Mouse (Mus musculus): ENCODE results near the gene Pgm5. TPM values are rescaled to one million over a fixed set of nuclear protein-coding genes. Genes with fewer than 3 reads are reported as not detected.

Gene Pgm5
- polyA plus RNA-seq, 1 experiment from 2014 or later, result 5.2 TPM

- Histone ChIP-seq H3K9me3 (replicated peaks; ENCODE audit: control insufficient read depth, low read length) (no peaks in the 10 kb centered on the region), H3K4me3 (ENCODE audit: low read length) (no peak overlapping the region), H3K4me1 (ENCODE audit: control insufficient read depth, insufficient read depth, low read length) (peaks cover 35% of the 10 kb centered on the region), H3K27ac (ENCODE audit: low read length) (peak overlapping the region; percentile 70; the same call in 1 of the 2 replicates), H3K4me2 (ENCODE audit: low read depth, low read length) (no peak overlapping the region), H3K27me3 (ENCODE audit: control insufficient read depth, insufficient read depth, low read length) (no peaks in the 10 kb centered on the region), H3K9ac (ENCODE audit: low read length) (no peak overlapping the region; the same call in 1 of the 2 replicates), H3K36me3 (ENCODE audit: control insufficient read depth, insufficient read depth) (0 out of 2 replicates have a peak, but pooled peaks cover 2% of the 10 kb centered on the region)
- 58% methylated on average over 3 of the region's 3 CpGs for WGBS
- ATAC-seq (replicated peaks; ENCODE audit: extremely low read depth, insufficient read depth, low FRiP score), result no peak
Measured at GRCm38 (mm10) chr19:24754440-24754785, 107.2 kb downstream of the Pgm5 start.

GRCm38 (mm10) chr19:24753617-24754439 lies 107.8 kb downstream of the Pgm5 start:
- no peaks in the 10 kb centered on the region for H3K27me3 ChIP-seq (ENCODE audit: control insufficient read depth, insufficient read depth, low read length)
- H3K9me3 ChIP-seq (replicated peaks; ENCODE audit: control insufficient read depth, low read length), result no peaks in the 10 kb centered on the region
- peak overlapping the region; percentile 52 for H3K9ac ChIP-seq (ENCODE audit: low read length)
- peak overlapping the region; percentile 32; the same call in 1 of the 2 replicates for H3K4me2 ChIP-seq (ENCODE audit: low read depth, low read length)
- no peak overlapping the region for H3K4me3 ChIP-seq (ENCODE audit: low read length)
- peaks cover 35% of the 10 kb centered on the region for H3K4me1 ChIP-seq (ENCODE audit: control insufficient read depth, insufficient read depth, low read length)
- peak overlapping the region; percentile 70 for H3K27ac ChIP-seq (ENCODE audit: low read length)
- H3K36me3 ChIP-seq (ENCODE audit: control insufficient read depth, insufficient read depth), result 0 out of 2 replicates have a peak, but pooled peaks cover 2% of the 10 kb centered on the region
- ATAC-seq (replicated peaks; ENCODE audit: extremely low read depth, insufficient read depth, low FRiP score), result peak; percentile 59
- 37% methylated on average over 14 of the region's 14 CpGs for whole genome bisulfite sequencing

- H3K9me3 ChIP-seq (replicated peaks; ENCODE audit: control insufficient read depth, low read length), result no peaks in the 10 kb centered on the region
- peak overlapping the region; percentile 70 for H3K27ac ChIP-seq (ENCODE audit: low read length)
- peak; percentile 57 for ATAC-seq (replicated peaks; ENCODE audit: extremely low read depth, insufficient read depth, low FRiP score)
- H3K27me3 ChIP-seq (ENCODE audit: control insufficient read depth, insufficient read depth, low read length), result no peaks in the 10 kb centered on the region
- peaks cover 35% of the 10 kb centered on the region for H3K4me1 ChIP-seq (ENCODE audit: control insufficient read depth, insufficient read depth, low read length)
- 72% methylated on average over 7 of the region's 7 CpGs for WGBS
- no peak overlapping the region for H3K4me2 ChIP-seq (ENCODE audit: low read depth, low read length)
- H3K9ac ChIP-seq (ENCODE audit: low read length), result no peak overlapping the region
- H3K36me3 ChIP-seq (ENCODE audit: control insufficient read depth, insufficient read depth), result 0 out of 2 replicates have a peak, but pooled peaks cover 2% of the 10 kb centered on the region
- H3K4me3 ChIP-seq (ENCODE audit: low read length), result no peak overlapping the region
Measured at GRCm38 (mm10) chr19:24752873-24753538, 108.6 kb downstream of the Pgm5 start.

- 82% methylated on average over 4 of the region's 4 CpGs for WGBS
- no peak for ATAC-seq (replicated peaks; ENCODE audit: extremely low read depth, insufficient read depth, low FRiP score)
- peaks cover 5% of the 10 kb centered on the region; the same call in 1 of the 2 replicates for H3K4me1 ChIP-seq (ENCODE audit: control insufficient read depth, insufficient read depth, low read length)
- no peaks in the 10 kb centered on the region for H3K9me3 ChIP-seq (replicated peaks; ENCODE audit: control insufficient read depth, low read length)
- H3K27ac ChIP-seq (ENCODE audit: low read length), result no peak overlapping the region
- H3K36me3 ChIP-seq (ENCODE audit: control insufficient read depth, insufficient read depth), result 0 out of 2 replicates have a peak, but pooled peaks cover 2% of the 10 kb centered on the region
- no peaks in the 10 kb centered on the region for H3K27me3 ChIP-seq (ENCODE audit: control insufficient read depth, insufficient read depth, low read length)
- no peak overlapping the region for H3K4me2 ChIP-seq (ENCODE audit: low read depth, low read length)
- H3K4me3 ChIP-seq (ENCODE audit: low read length), result no peak overlapping the region
- no peak overlapping the region for H3K9ac ChIP-seq (ENCODE audit: low read length)
Measured at GRCm38 (mm10) chr19:24746266-24746875, 115.3 kb downstream of the Pgm5 start.

- Histone ChIP-seq H3K9ac (ENCODE audit: low read length) (no peak overlapping the region), H3K27ac (ENCODE audit: low read length) (no peak overlapping the region), H3K36me3 (ENCODE audit: control insufficient read depth, insufficient read depth) (no peaks in the 10 kb centered on the region), H3K4me3 (ENCODE audit: low read length) (no peak overlapping the region), H3K4me2 (ENCODE audit: low read depth, low read length) (peak overlapping the region; percentile 31), H3K27me3 (ENCODE audit: control insufficient read depth, insufficient read depth, low read length) (no peaks in the 10 kb centered on the region), H3K4me1 (ENCODE audit: control insufficient read depth, insufficient read depth, low read length) (peaks cover 8% of the 10 kb centered on the region; the same call in 1 of the 2 replicates), H3K9me3 (replicated peaks; ENCODE audit: control insufficient read depth, low read length) (no peaks in the 10 kb centered on the region)
- ATAC-seq (replicated peaks; ENCODE audit: extremely low read depth, insufficient read depth, low FRiP score), result no peak
- 31% methylated on average over 6 of the region's 6 CpGs for WGBS
Measured at GRCm38 (mm10) chr19:24742606-24743005, 119.0 kb downstream of the Pgm5 start.

GRCm38 (mm10) chr19:24738786-24739185 lies 122.9 kb downstream of the Pgm5 start:
- WGBS, result 76% methylated on average over 3 of the region's 3 CpGs
- H3K36me3 ChIP-seq (ENCODE audit: control insufficient read depth, insufficient read depth), result no peaks in the 10 kb centered on the region
- H3K9ac ChIP-seq (ENCODE audit: low read length), result no peak overlapping the region
- no peak overlapping the region for H3K4me2 ChIP-seq (ENCODE audit: low read depth, low read length)
- H3K27me3 ChIP-seq (ENCODE audit: control insufficient read depth, insufficient read depth, low read length), result no peaks in the 10 kb centered on the region
- H3K4me1 ChIP-seq (ENCODE audit: control insufficient read depth, insufficient read depth, low read length), result peaks cover 15% of the 10 kb centered on the region
- H3K4me3 ChIP-seq (ENCODE audit: low read length), result no peak overlapping the region
- no peak for ATAC-seq (replicated peaks; ENCODE audit: extremely low read depth, insufficient read depth, low FRiP score)
- no peak overlapping the region for H3K27ac ChIP-seq (ENCODE audit: low read length)
- H3K9me3 ChIP-seq (replicated peaks; ENCODE audit: control insufficient read depth, low read length), result no peaks in the 10 kb centered on the region

GRCm38 (mm10) chr19:24738026-24738425 lies 123.6 kb downstream of the Pgm5 start:
- WGBS, result 91% methylated on average over 5 of the region's 5 CpGs
- H3K4me3 ChIP-seq (ENCODE audit: low read length), result no peak overlapping the region
- no peaks in the 10 kb centered on the region for H3K36me3 ChIP-seq (ENCODE audit: control insufficient read depth, insufficient read depth)
- no peak for ATAC-seq (replicated peaks; ENCODE audit: extremely low read depth, insufficient read depth, low FRiP score)
- no peaks in the 10 kb centered on the region for H3K9me3 ChIP-seq (replicated peaks; ENCODE audit: control insufficient read depth, low read length)
- no peak overlapping the region for H3K9ac ChIP-seq (ENCODE audit: low read length)
- H3K27ac ChIP-seq (ENCODE audit: low read length), result no peak overlapping the region
- no peak overlapping the region for H3K4me2 ChIP-seq (ENCODE audit: low read depth, low read length)
- peaks cover 15% of the 10 kb centered on the region for H3K4me1 ChIP-seq (ENCODE audit: control insufficient read depth, insufficient read depth, low read length)
- H3K27me3 ChIP-seq (ENCODE audit: control insufficient read depth, insufficient read depth, low read length), result no peaks in the 10 kb centered on the region

- Histone ChIP-seq H3K27ac (ENCODE audit: low read length) (no peak overlapping the region), H3K27me3 (ENCODE audit: control insufficient read depth, insufficient read depth, low read length) (no peaks in the 10 kb centered on the region)
Measured at GRCm38 (mm10) chr19:24735484-24736128, 126.0 kb downstream of the Pgm5 start.

More at GRCm38 (mm10) chr19:24735484-24736128, 126.0 kb downstream of the Pgm5 start:
- Histone ChIP-seq H3K4me3 (ENCODE audit: low read length) (no peak overlapping the region), H3K4me2 (ENCODE audit: low read depth, low read length) (no peak overlapping the region), H3K9ac (ENCODE audit: low read length) (no peak overlapping the region), H3K4me1 (ENCODE audit: control insufficient read depth, insufficient read depth, low read length) (peaks cover 10% of the 10 kb centered on the region), H3K9me3 (replicated peaks; ENCODE audit: control insufficient read depth, low read length) (no peaks in the 10 kb centered on the region), H3K36me3 (ENCODE audit: control insufficient read depth, insufficient read depth) (no peaks in the 10 kb centered on the region)
- WGBS, result 52% methylated on average over 6 of the region's 6 CpGs
- ATAC-seq (replicated peaks; ENCODE audit: extremely low read depth, insufficient read depth, low FRiP score), result no peak
